Mouse (Mus musculus) testis, adult 2 months (tissue): ENCODE data around the gene Acan.

Experiments used
- CTCF ChIP-seq: fragments of 200-500 bp; IDR thresholded peaks from 2 replicates; pipeline ENCODE4 v1.5.1; 2012; ENCODE audit warnings: low read depth, mild to moderate bottlenecking, inconsistent platforms, low read length, moderate library complexity; ENCODE audit not compliant: control insufficient read depth, insufficient read depth, insufficient replicate concordance
- POLR2A ChIP-seq: fragments of 200-500 bp; IDR thresholded peaks from 2 replicates; pipeline ENCODE4 v1.6.1; 2012; ENCODE audit warnings: low read depth, mild to moderate bottlenecking, inconsistent platforms, low read length, moderate library complexity; ENCODE audit not compliant: control insufficient read depth

GRCm38 (mm10) chr7:79139328-79139824 is 86.1 kb downstream of the Acan start:
- TF ChIP-seq CTCF (no peak), POLR2A (no peak)
